Mouse (Mus musculus) lung, postnatal 14 days (tissue): Measurements from ENCODE around the gene Eef1a2.

ENCODE experiments used
- DNase-seq: peaks from one replicate; pipeline ENCODE4 v3.0.0; 2021

Gene Eef1a2

GRCm38 (mm10) chr2:181128963-181129362 lies 27.9 kb downstream of the Eef1a2 start:
- no peak for DNase-seq

- no peak for DNase-seq
Observed at GRCm38 (mm10) chr2:181127786-181128185, 29.0 kb downstream of the Eef1a2 start.

GRCm38 (mm10) chr2:181125726-181126455 lies 30.9 kb downstream of the Eef1a2 start:
- no peak for DNase-seq

- no peak for DNase-seq
Observed at GRCm38 (mm10) chr2:181122642-181123041, 34.2 kb downstream of the Eef1a2 start.

- no peak for DNase-seq
Observed at GRCm38 (mm10) chr2:181120922-181121449, 35.8 kb downstream of the Eef1a2 start.

- DNase-seq = no peak
Observed at GRCm38 (mm10) chr2:181119952-181120351, 36.9 kb downstream of the Eef1a2 start.

- DNase-seq = no peak
Observed at GRCm38 (mm10) chr2:181116436-181116835, 40.4 kb downstream of the Eef1a2 start.

- DNase-seq = no peak
Observed at GRCm38 (mm10) chr2:181115367-181115766, 41.4 kb downstream of the Eef1a2 start.

- DNase-seq = no peak
Observed at GRCm38 (mm10) chr2:181113762-181114361, 43.0 kb downstream of the Eef1a2 start.

GRCm38 (mm10) chr2:181111665-181112064 lies 45.1 kb downstream of the Eef1a2 start:
- DNase-seq = no peak

GRCm38 (mm10) chr2:181104111-181104510 lies 52.7 kb downstream of the Eef1a2 start:
- no peak for DNase-seq

GRCm38 (mm10) chr2:181102161-181102560 lies 54.7 kb downstream of the Eef1a2 start:
- no peak for DNase-seq

- DNase-seq = no peak
Observed at GRCm38 (mm10) chr2:181101626-181102025, 55.2 kb downstream of the Eef1a2 start.

- no peak for DNase-seq
Observed at GRCm38 (mm10) chr2:181100087-181100486, 56.7 kb downstream of the Eef1a2 start.
